Mouse (Mus musculus) myocyte (in vitro differentiated cells): ENCODE data around the gene Atp5f1. TPM values are rescaled to one million over a fixed set of nuclear protein-coding genes. Genes with fewer than 3 reads are reported as not detected.

Experiments used
- H3K27me3 ChIP-seq: one replicate; pipeline ENCODE4 v1.6.1; 2011; ENCODE audit not compliant: control insufficient read depth, insufficient read depth, insufficient read length
- H3K36me3 ChIP-seq: one replicate; pipeline ENCODE4 v1.6.1; 2011; ENCODE audit not compliant: control insufficient read depth, insufficient read depth
- H3K4me2 ChIP-seq: one replicate; pipeline ENCODE4 v1.6.1; 2011; ENCODE audit warnings: low read depth, control low read depth
- H3K4me3 ChIP-seq: one replicate; pipeline ENCODE4 v1.5.1; 2011; ENCODE audit warnings: mild to moderate bottlenecking, control low read depth, moderate library complexity
- H3K79me2 ChIP-seq: one replicate; pipeline ENCODE4 v1.6.1; 2011; ENCODE audit not compliant: control insufficient read depth, insufficient read depth
- H3ac ChIP-seq: one replicate; pipeline ENCODE4 v1.6.1; 2011; ENCODE audit not compliant: control insufficient read depth, insufficient read length
- CEBPB ChIP-seq: IDR thresholded peaks from 2 replicates; pipeline ENCODE4 v1.6.1; 2011; ENCODE audit warnings: mild to moderate bottlenecking, moderate library complexity; ENCODE audit not compliant: poor library complexity, insufficient read depth, severe bottlenecking
- E2F4 ChIP-seq: IDR thresholded peaks from one replicate; pipeline ENCODE4 v1.6.1; 2011; ENCODE audit warnings: mild to moderate bottlenecking, control low read depth, moderate library complexity; ENCODE audit not compliant: insufficient read depth
- MAX ChIP-seq: IDR thresholded peaks from one replicate; pipeline ENCODE4 v1.6.1; 2011; ENCODE audit warnings: low read depth, mild to moderate bottlenecking, control low read depth
- MYOD1 ChIP-seq, 3 experiments: IDR thresholded peaks; one replicate each; pipeline ENCODE4 v1.6.1; 2011; ENCODE audit warnings: control low read depth in 2 of 3, low read depth in 2 of 3, mild to moderate bottlenecking in 2 of 3, moderate library complexity in 1 of 3; ENCODE audit not compliant: insufficient read length in 2 of 3, control insufficient read depth in 1 of 3
- MYOG ChIP-seq, 3 experiments: IDR thresholded peaks; one replicate each; pipeline ENCODE4 v1.6.1; 2011; ENCODE audit warnings: control low read depth in 2 of 3, low read depth in 2 of 3, mild to moderate bottlenecking in 2 of 3; ENCODE audit not compliant: insufficient read length in 2 of 3, control insufficient read depth in 1 of 3, insufficient read depth in 1 of 3
- POLR2A ChIP-seq: IDR thresholded peaks from one replicate; pipeline ENCODE4 v1.6.1; 2011; ENCODE audit warnings: low read depth, mild to moderate bottlenecking, control low read depth, moderate library complexity; ENCODE audit not compliant: insufficient read length
- POLR2AphosphoS2 ChIP-seq: IDR thresholded peaks from one replicate; pipeline ENCODE4 v1.6.1; 2011; ENCODE audit warnings: low read depth, control low read depth; ENCODE audit not compliant: insufficient read length
- REST ChIP-seq: IDR thresholded peaks from one replicate; pipeline ENCODE4 v1.6.1; 2011; ENCODE audit warnings: mild to moderate bottlenecking, control low read depth, moderate library complexity; ENCODE audit not compliant: insufficient read depth, insufficient read length
- SRF ChIP-seq: IDR thresholded peaks from one replicate; pipeline ENCODE4 v1.6.1; 2011; ENCODE audit warnings: low read depth; ENCODE audit not compliant: control insufficient read depth, insufficient read length
- TCF12 ChIP-seq: IDR thresholded peaks from one replicate; pipeline ENCODE4 v1.6.1; 2011; ENCODE audit warnings: mild to moderate bottlenecking, control low read depth; ENCODE audit not compliant: poor library complexity, insufficient read depth, severe bottlenecking
- TCF3 ChIP-seq: IDR thresholded peaks from one replicate; pipeline ENCODE4 v1.6.1; 2011; ENCODE audit warnings: low read depth, control low read depth; ENCODE audit not compliant: insufficient read length
- USF1 ChIP-seq: IDR thresholded peaks from one replicate; pipeline ENCODE4 v1.6.1; 2011; ENCODE audit warnings: low read depth, mild to moderate bottlenecking, control low read depth, moderate library complexity
- polyA plus RNA-seq: library from polyadenylated mRNA; unstranded; fragments of >200 nt; fragmentation: generic; extraction: Trizol; gene quantifications from one replicate; pipeline ENCODE4 v1.2.1, GENCODE M21; 2012; ENCODE audit warnings: missing spikeins

Atp5f1 gene
- polyA plus RNA-seq, 1 experiment: 329 TPM

- peaks cover 76% of the 10 kb centered on the region for H3K79me2 ChIP-seq
- H3ac ChIP-seq: peak overlapping the region; percentile 36
- peak overlapping the region; percentile 63 for H3K4me3 ChIP-seq
- H3K27me3 ChIP-seq: no peaks in the 10 kb centered on the region
- TF ChIP-seq POLR2AphosphoS2 (no peak), TCF3 (no peak), MAX (no peak), MYOG (IDR thresholded peaks at IDR 0.05; ENCODE audit: control insufficient read depth in 1 of 3, insufficient read depth in 1 of 3, insufficient read length in 2 of 3, low read depth in 2 of 3) (no peak)
- peak overlapping the region; percentile 82 for H3K4me2 ChIP-seq
- peaks cover 39% of the 10 kb centered on the region for H3K36me3 ChIP-seq
Observed at GRCm38 (mm10) chr3:105959585-105959984, 314 bp downstream of the Atp5f1 start.

- Histone ChIP-seq H3K36me3 (peaks cover 39% of the 10 kb centered on the region), H3K79me2 (peaks cover 81% of the 10 kb centered on the region)
- TF ChIP-seq E2F4: no peak
- peak; percentile 45 for TF ChIP-seq MAX
- peak; percentile 92 for TF ChIP-seq POLR2A
- TF ChIP-seq USF1: peak; percentile 73
- no peak for TF ChIP-seq CEBPB
- TF ChIP-seq MYOG (IDR thresholded peaks at IDR 0.05; ENCODE audit: control insufficient read depth in 1 of 3, insufficient read depth in 1 of 3, insufficient read length in 2 of 3, low read depth in 2 of 3): peak in 1 of 3 experiments; percentile 12
- no peak for TF ChIP-seq MYOD1 (IDR thresholded peaks at IDR 0.05; ENCODE audit: control insufficient read depth in 1 of 3, insufficient read length in 2 of 3, low read depth in 2 of 3)
- no peak for TF ChIP-seq TCF12
- TF ChIP-seq REST: peak; percentile 42
- peak; percentile 85 for TF ChIP-seq POLR2AphosphoS2
- no peak for TF ChIP-seq SRF
- TF ChIP-seq TCF3: no peak
Observed at GRCm38 (mm10) chr3:105958974-105959580, 822 bp downstream of the Atp5f1 start, which contains the start of gene Wdr77. Wdr77 (plus strand) TSS chr3:105959369.

GRCm38 (mm10) chr3:105958204-105958603 is 1.7 kb downstream of the Atp5f1 start:
- TF ChIP-seq E2F4 (no peak), REST (no peak), CEBPB (no peak), TCF3 (no peak), SRF (no peak), TCF12 (no peak), POLR2AphosphoS2 (no peak), MYOG (IDR thresholded peaks at IDR 0.05; ENCODE audit: control insufficient read depth in 1 of 3, insufficient read depth in 1 of 3, insufficient read length in 2 of 3, low read depth in 2 of 3) (no peak), MYOD1 (IDR thresholded peaks at IDR 0.05; ENCODE audit: control insufficient read depth in 1 of 3, insufficient read length in 2 of 3, low read depth in 2 of 3) (no peak), MAX (no peak), POLR2A (no peak), USF1 (no peak)
- H3ac ChIP-seq: peak overlapping the region; percentile 36
- peaks cover 43% of the 10 kb centered on the region for H3K36me3 ChIP-seq
- H3K4me2 ChIP-seq: peak overlapping the region; percentile 85
- H3K79me2 ChIP-seq: peaks cover 89% of the 10 kb centered on the region
- H3K27me3 ChIP-seq: no peaks in the 10 kb centered on the region
- H3K4me3 ChIP-seq: peak overlapping the region; percentile 63

More at GRCm38 (mm10) chr3:105958974-105959580, 822 bp downstream of the Atp5f1 start, which contains the start of gene Wdr77:
- peak within 1 kb of the TSS; percentile 36 for H3ac ChIP-seq
- peak within 1 kb of the TSS; percentile 85 for H3K4me2 ChIP-seq
- H3K4me3 ChIP-seq: peak within 1 kb of the TSS; percentile 63
- no peaks in the 10 kb centered on the region for H3K27me3 ChIP-seq

GRCm38 (mm10) chr3:105957235-105957634 is 2.7 kb downstream of the Atp5f1 start:
- H3K4me2 ChIP-seq: peak overlapping the region; percentile 85

More at GRCm38 (mm10) chr3:105957235-105957634, 2.7 kb downstream of the Atp5f1 start:
- peaks cover 44% of the 10 kb centered on the region for H3K36me3 ChIP-seq
- peaks cover 95% of the 10 kb centered on the region for H3K79me2 ChIP-seq
- H3K27me3 ChIP-seq: no peaks in the 10 kb centered on the region
- TF ChIP-seq POLR2AphosphoS2: no peak
- TF ChIP-seq CEBPB: no peak
- TF ChIP-seq E2F4: no peak
- no peak for TF ChIP-seq POLR2A
- no peak for TF ChIP-seq TCF3
- no peak for TF ChIP-seq MAX
- no peak for TF ChIP-seq MYOG (IDR thresholded peaks at IDR 0.05; ENCODE audit: control insufficient read depth in 1 of 3, insufficient read depth in 1 of 3, insufficient read length in 2 of 3, low read depth in 2 of 3)
- no peak for TF ChIP-seq USF1
- no peak for TF ChIP-seq REST
- no peak for TF ChIP-seq TCF12
- TF ChIP-seq MYOD1 (IDR thresholded peaks at IDR 0.05; ENCODE audit: control insufficient read depth in 1 of 3, insufficient read length in 2 of 3, low read depth in 2 of 3): no peak
- TF ChIP-seq SRF: no peak
- no peak overlapping the region for H3ac ChIP-seq
- H3K4me3 ChIP-seq: peak overlapping the region; percentile 63
